Mouse (Mus musculus) olfactory bulb, adult 2 months (tissue): ENCODE data around the gene Clec16a.

Source experiments
- CTCF ChIP-seq: fragments of 200-500 bp; IDR thresholded peaks from 2 replicates; pipeline ENCODE4 v1.5.1; 2012; ENCODE audit warnings: low read depth, mild to moderate bottlenecking, low read length, moderate library complexity; ENCODE audit not compliant: insufficient read depth
- POLR2A ChIP-seq: fragments of 200-500 bp; IDR thresholded peaks from 2 replicates; pipeline ENCODE4 v1.6.1; 2012; ENCODE audit warnings: mild to moderate bottlenecking, low read depth, low read length, moderate library complexity; ENCODE audit not compliant: insufficient read depth

- TF ChIP-seq POLR2A (no peak), CTCF (no peak)
Observed at GRCm38 (mm10) chr16:10783152-10783434, 238.0 kb downstream of the Clec16a start.
